In genomic region chr9:113632350-113633043, GRCm38 (mm10) we compare ENCODE assay signal across 14 mouse cellular contexts.
"Had no signal": no experiment of that assay in that cellular context is flagged by ENCODE, and none has a peak within 500 bp of the region (broad histone marks: within the 10 kb centered on the region; RNA-seq: fewer than 3 reads in every experiment).

No protein-coding gene starts in this region.

- H3K4me3 ChIP-seq: liver, embryonic 13.5 days; megakaryocyte, embryonic 14.5 days; midbrain, embryonic 10.5 days; midbrain, embryonic 13.5 days; myocyte; neural tube, embryonic 13.5 days had no signal

- H3K9ac ChIP-seq: liver, embryonic 13.5 days; lung, embryonic 14.5 days; midbrain, embryonic 13.5 days; neural tube, embryonic 13.5 days had no signal

- H3K36me3 ChIP-seq: liver, embryonic 13.5 days; midbrain, embryonic 10.5 days; midbrain, embryonic 13.5 days; neural tube, embryonic 13.5 days had no signal

- ATAC-seq: intestine, postnatal 0 days; lung, postnatal 0 days; midbrain, embryonic 13.5 days had no signal

- H3K27ac ChIP-seq: kidney, postnatal 0 days; liver, embryonic 13.5 days; midbrain, embryonic 10.5 days; midbrain, embryonic 13.5 days; neural tube, embryonic 13.5 days had no signal

- H3K4me1 ChIP-seq: liver, embryonic 13.5 days; megakaryocyte, embryonic 14.5 days had no signal

- DNase-seq: kidney, adult 2 months; kidney, postnatal 25 days; liver, embryonic 13.5 days; lung, embryonic 14.5 days; thymus, adult 18-20 months; thymus, postnatal 36 days had no signal

- H3K27me3 ChIP-seq: liver, embryonic 13.5 days; midbrain, embryonic 13.5 days; neural tube, embryonic 13.5 days had no signal

- H3K9me3 ChIP-seq: liver, embryonic 13.5 days; midbrain, embryonic 10.5 days; neural tube, embryonic 13.5 days had no signal

- H3K4me2 ChIP-seq: liver, embryonic 13.5 days; lung, embryonic 14.5 days; midbrain, embryonic 13.5 days; neural tube, embryonic 13.5 days had no signal
